Mouse (Mus musculus) stomach, embryonic 15.5 days (tissue): ENCODE measurements around the gene Acd. TPM values are rescaled to one million over a fixed set of nuclear protein-coding genes. Genes with fewer than 3 reads are reported as not detected.

Source experiments
- ATAC-seq: fragments of 200-750 bp; cut with Nextera tagmentation; 2 replicates; pipeline ENCODE4 v1.8.0; 2017; ENCODE audit warnings: low read depth, moderate number of reproducible peaks, moderate TSS enrichment; ENCODE audit not compliant: insufficient read depth, low FRiP score
- H3K27ac ChIP-seq: fragments of 300-500 bp; sonication (generic); 2 replicates; pipeline ENCODE4 v1.5.1; 2015; ENCODE audit warnings: mild to moderate bottlenecking, inconsistent platforms
- H3K27me3 ChIP-seq: fragments of 300-500 bp; sonication (generic); replicated peaks from 2 replicates; pipeline ENCODE4 v1.6.1; 2015; ENCODE audit warnings: inconsistent platforms
- H3K36me3 ChIP-seq: fragments of 300-500 bp; sonication (generic); 2 replicates; pipeline ENCODE4 v1.6.1; 2015; ENCODE audit warnings: inconsistent platforms
- H3K4me1 ChIP-seq: fragments of 300-500 bp; sonication (generic); 2 replicates; pipeline ENCODE4 v1.6.1; 2015; ENCODE audit warnings: inconsistent platforms
- H3K4me2 ChIP-seq: fragments of 300-500 bp; sonication (generic); 2 replicates; pipeline ENCODE4 v1.6.1; 2015; ENCODE audit warnings: mild to moderate bottlenecking, inconsistent platforms
- H3K4me3 ChIP-seq: fragments of 300-500 bp; sonication (generic); replicated peaks from 2 replicates; pipeline ENCODE4 v1.5.1; 2015; ENCODE audit warnings: inconsistent platforms
- H3K9ac ChIP-seq: fragments of 300-500 bp; sonication (generic); 2 replicates; pipeline ENCODE4 v1.6.1; 2015; ENCODE audit warnings: inconsistent platforms
- H3K9me3 ChIP-seq: fragments of 300-500 bp; sonication (generic); 2 replicates; pipeline ENCODE4 v1.6.1; 2016; ENCODE audit warnings: inconsistent platforms
- WGBS: fragments of 180-500 bp; shearing (Covaris S2); methylation state at CpG from one replicate; pipeline ENCODE4 v1.1.7; 2015; 5-methylcytosine and 5-hydroxymethylcytosine counted together
- polyA plus RNA-seq: library from polyadenylated mRNA; unstranded; fragments of >200 nt; fragmentation: Nextera tagmentation; extraction: Ambion mirVana; gene quantifications from 2 replicates; pipeline ENCODE4 v1.2.1, GENCODE M21; 2015

Acd gene
- polyA plus RNA-seq, 1 experiment from 2014 or later = 45.0 TPM

- Histone ChIP-seq H3K27me3 (no peaks in the 10 kb centered on the region), H3K4me1 (no peaks in the 10 kb centered on the region), H3K4me2 (no peak overlapping the region), H3K36me3 (no peaks in the 10 kb centered on the region), H3K9ac (no peak overlapping the region), H3K4me3 (no peak overlapping the region), H3K27ac (peak overlapping the region; percentile 59; the same call in 1 of the 2 replicates), H3K9me3 (no peaks in the 10 kb centered on the region)
- ATAC-seq = no peak
- WGBS = 5% methylated on average over 3 of the region's 3 CpGs
These were observed 13.2 kb upstream of the Acd start for GRCm38 (mm10) chr8:105714139-105714538.

- Histone ChIP-seq H3K4me2 (no peak overlapping the region), H3K27ac (no peak overlapping the region), H3K4me3 (no peak overlapping the region), H3K27me3 (no peaks in the 10 kb centered on the region), H3K4me1 (0 out of 2 replicates have a peak, but pooled peaks cover 2% of the 10 kb centered on the region), H3K9me3 (no peaks in the 10 kb centered on the region), H3K9ac (no peak overlapping the region), H3K36me3 (no peaks in the 10 kb centered on the region)
- ATAC-seq = no peak
- 75% methylated on average over 3 of the region's 3 CpGs for WGBS
These were observed 11.4 kb upstream of the Acd start for GRCm38 (mm10) chr8:105712286-105712685.

- H3K4me2 ChIP-seq = no peak overlapping the region
- H3K36me3 ChIP-seq = no peaks in the 10 kb centered on the region
- H3K4me3 ChIP-seq = no peak overlapping the region
- H3K27ac ChIP-seq = no peak overlapping the region
- H3K9ac ChIP-seq = no peak overlapping the region
- 82% methylated on average over 14 of the region's 14 CpGs for WGBS
- ATAC-seq = no peak
- no peaks in the 10 kb centered on the region for H3K27me3 ChIP-seq
- 0 out of 2 replicates have a peak, but pooled peaks cover 5% of the 10 kb centered on the region for H3K4me1 ChIP-seq
- no peaks in the 10 kb centered on the region for H3K9me3 ChIP-seq
These were observed 8.4 kb upstream of the Acd start for GRCm38 (mm10) chr8:105709317-105709716.

- Histone ChIP-seq H3K9ac (no peak overlapping the region), H3K4me1 (0 out of 2 replicates have a peak, but pooled peaks cover 5% of the 10 kb centered on the region), H3K4me2 (no peak overlapping the region), H3K27ac (no peak overlapping the region), H3K4me3 (no peak overlapping the region), H3K36me3 (no peaks in the 10 kb centered on the region), H3K27me3 (no peaks in the 10 kb centered on the region), H3K9me3 (no peaks in the 10 kb centered on the region)
- WGBS = 90% methylated on average over 8 of the region's 8 CpGs
- ATAC-seq = no peak
These were observed 7.8 kb upstream of the Acd start for GRCm38 (mm10) chr8:105708675-105709074.

GRCm38 (mm10) chr8:105707498-105708403 is 6.8 kb upstream of the Acd start, which contains the start of the genes 4933405L10Rik and Enkd1:
TSS of gene 4933405L10Rik (plus strand) at chr8:105707655.
TSS of gene Enkd1 (minus strand) at chr8:105708210.
- no peak within 1 kb of the TSS for H3K27ac ChIP-seq
- peak within 1 kb of the TSS; percentile 90 for H3K4me3 ChIP-seq
- under 1% methylated on average over 53 of the region's 55 CpGs for WGBS
- peak; percentile 81 for ATAC-seq
- peak within 1 kb of the TSS; percentile 64 for H3K9ac ChIP-seq
- H3K27me3 ChIP-seq = no peaks in the 10 kb centered on the region
- H3K4me2 ChIP-seq = peak within 1 kb of the TSS; percentile 95
- H3K9me3 ChIP-seq = no peaks in the 10 kb centered on the region
- 0 out of 2 replicates have a peak, but pooled peaks cover 5% of the 10 kb centered on the region for H3K4me1 ChIP-seq
- H3K36me3 ChIP-seq = 0 out of 2 replicates have a peak, but pooled peaks cover 7% of the 10 kb centered on the region

- Histone ChIP-seq H3K9me3 (no peaks in the 10 kb centered on the region), H3K4me3 (no peak overlapping the region), H3K36me3 (0 out of 2 replicates have a peak, but pooled peaks cover 10% of the 10 kb centered on the region), H3K9ac (no peak overlapping the region), H3K27ac (no peak overlapping the region), H3K4me1 (peaks cover 12% of the 10 kb centered on the region), H3K4me2 (0 out of 2 replicates have a peak overlapping the region, but pooled peaks have one; percentile 95), H3K27me3 (no peaks in the 10 kb centered on the region)
- 81% methylated on average over 12 of the region's 12 CpGs for WGBS
- ATAC-seq = no peak
These were observed 5.5 kb upstream of the Acd start for GRCm38 (mm10) chr8:105706426-105706825.

- ATAC-seq = no peak
- 89% methylated on average over 6 of the region's 6 CpGs for WGBS
These were observed 4.1 kb upstream of the Acd start for GRCm38 (mm10) chr8:105704955-105705354.

GRCm38 (mm10) chr8:105704146-105704812 is 3.4 kb upstream of the Acd start:
- Histone ChIP-seq H3K4me2 (no peak overlapping the region), H3K4me1 (peaks cover 22% of the 10 kb centered on the region), H3K36me3 (0 out of 2 replicates have a peak, but pooled peaks cover 10% of the 10 kb centered on the region), H3K27ac (no peak overlapping the region), H3K27me3 (no peaks in the 10 kb centered on the region), H3K9me3 (no peaks in the 10 kb centered on the region), H3K9ac (no peak overlapping the region), H3K4me3 (no peak overlapping the region)
- ATAC-seq = no peak
- WGBS = 94% methylated on average over 34 of the region's 34 CpGs

More at GRCm38 (mm10) chr8:105704955-105705354, 4.1 kb upstream of the Acd start:
- H3K27me3 ChIP-seq = no peaks in the 10 kb centered on the region
- H3K4me1 ChIP-seq = peaks cover 17% of the 10 kb centered on the region
- no peak overlapping the region for H3K4me2 ChIP-seq
- no peak overlapping the region for H3K9ac ChIP-seq
- no peak overlapping the region for H3K27ac ChIP-seq
- no peaks in the 10 kb centered on the region for H3K9me3 ChIP-seq
- H3K36me3 ChIP-seq = 0 out of 2 replicates have a peak, but pooled peaks cover 10% of the 10 kb centered on the region
- no peak overlapping the region for H3K4me3 ChIP-seq

- no peak overlapping the region for H3K9ac ChIP-seq
- ATAC-seq = no peak
- H3K4me1 ChIP-seq = peaks cover 22% of the 10 kb centered on the region
- H3K27me3 ChIP-seq = no peaks in the 10 kb centered on the region
- H3K4me3 ChIP-seq = no peak overlapping the region
- H3K36me3 ChIP-seq = 0 out of 2 replicates have a peak, but pooled peaks cover 10% of the 10 kb centered on the region
- WGBS = 89% methylated on average over 24 of the region's 24 CpGs
- no peaks in the 10 kb centered on the region for H3K9me3 ChIP-seq
- H3K27ac ChIP-seq = no peak overlapping the region
- H3K4me2 ChIP-seq = no peak overlapping the region
These were observed 2.0 kb upstream of the Acd start for GRCm38 (mm10) chr8:105702731-105703415.

- peak overlapping the region; percentile 80 for H3K4me3 ChIP-seq
- H3K36me3 ChIP-seq = peaks cover 14% of the 10 kb centered on the region; the same call in 1 of the 2 replicates
- H3K4me2 ChIP-seq = peak overlapping the region; percentile 93
- peak overlapping the region; percentile 5 for H3K9ac ChIP-seq
- no peaks in the 10 kb centered on the region for H3K9me3 ChIP-seq
- peak overlapping the region; percentile 96; the same call in 1 of the 2 replicates for H3K27ac ChIP-seq
- no peaks in the 10 kb centered on the region for H3K27me3 ChIP-seq
- ATAC-seq = no peak
- WGBS = 39% methylated on average over 18 of the region's 18 CpGs
- peaks cover 20% of the 10 kb centered on the region for H3K4me1 ChIP-seq
These were observed 1.1 kb upstream of the Acd start for GRCm38 (mm10) chr8:105702001-105702401.

GRCm38 (mm10) chr8:105700566-105700965 is 336 bp downstream of the Acd start:
- WGBS = 0% methylated on average over 21 of the region's 21 CpGs
- Histone ChIP-seq H3K9me3 (no peaks in the 10 kb centered on the region), H3K36me3 (peaks cover 17% of the 10 kb centered on the region; the same call in 1 of the 2 replicates), H3K4me3 (peak overlapping the region; percentile 80), H3K27me3 (no peaks in the 10 kb centered on the region), H3K4me2 (peak overlapping the region; percentile 93), H3K4me1 (peaks cover 18% of the 10 kb centered on the region), H3K27ac (peak overlapping the region; percentile 96), H3K9ac (peak overlapping the region; percentile 65)
- peak; percentile 57 for ATAC-seq
